Mouse (Mus musculus) mouse trophoblast stem cell (cell line): Measurements from ENCODE around the gene Akap17b.

ENCODE experiments used
- in situ Hi-C, 2 experiments: fragments of 300-500 bp; cut with MseI, MboI; formaldehyde crosslinking; loops; 2 replicates in 1 of 2; 3 replicates in 1 of 2; pipeline ENCODE4 v1.15.1; 2025

Gene Akap17b

GRCm38 (mm10) chrX:36587304-36588209 is 57.6 kb downstream of the Akap17b start:
- in situ Hi-C loops, result no loop called here

GRCm38 (mm10) chrX:36586629-36587303 is 58.4 kb downstream of the Akap17b start:
- in situ Hi-C loops, result no loop called here

GRCm38 (mm10) chrX:36562079-36562478 is 83.1 kb downstream of the Akap17b start:
- in situ Hi-C loops, result no loop called here

GRCm38 (mm10) chrX:36561650-36562049 is 83.5 kb downstream of the Akap17b start:
- in situ Hi-C loops, result no loop called here

GRCm38 (mm10) chrX:36560170-36560569 is 85.0 kb downstream of the Akap17b start:
- in situ Hi-C loops, result no loop called here
